Mouse (Mus musculus) heart, embryonic 13.5 days (tissue): ENCODE data around the gene Atp8b5. TPM values are rescaled to one million over a fixed set of nuclear protein-coding genes. Genes with fewer than 3 reads are reported as not detected.

Experiments used
- ATAC-seq: fragments of 200-750 bp; cut with Nextera tagmentation; 2 replicates; pipeline ENCODE4 v1.8.0; 2017; ENCODE audit warnings: moderate TSS enrichment; ENCODE audit not compliant: insufficient number of reproducible peaks, low FRiP score, low TSS enrichment; ENCODE audit errors: extremely low read depth
- H3K27ac ChIP-seq: fragments of 300-500 bp; sonication (generic); replicated peaks from 2 replicates; pipeline ENCODE4 v1.5.1; 2015; ENCODE audit warnings: moderate library complexity, mild to moderate bottlenecking, inconsistent platforms
- H3K27me3 ChIP-seq: fragments of 300-500 bp; sonication (generic); replicated peaks from 2 replicates; pipeline ENCODE4 v1.6.1; 2015; ENCODE audit warnings: mild to moderate bottlenecking, inconsistent platforms
- H3K36me3 ChIP-seq: fragments of 300-500 bp; sonication (generic); 2 replicates; pipeline ENCODE4 v1.6.1; 2015; ENCODE audit warnings: mild to moderate bottlenecking, inconsistent platforms
- H3K4me1 ChIP-seq: fragments of 300-500 bp; sonication (generic); 2 replicates; pipeline ENCODE4 v1.6.1; 2015; ENCODE audit warnings: inconsistent platforms
- H3K4me2 ChIP-seq: fragments of 300-500 bp; sonication (generic); 2 replicates; pipeline ENCODE4 v1.6.1; 2015; ENCODE audit warnings: inconsistent platforms, mild to moderate bottlenecking, moderate library complexity
- H3K4me3 ChIP-seq: fragments of 300-500 bp; sonication (generic); 2 replicates; pipeline ENCODE4 v1.5.1; 2015; ENCODE audit warnings: moderate library complexity, mild to moderate bottlenecking, inconsistent platforms
- H3K9ac ChIP-seq: fragments of 300-500 bp; sonication (generic); 2 replicates; pipeline ENCODE4 v1.6.1; 2015; ENCODE audit warnings: inconsistent platforms, mild to moderate bottlenecking, moderate library complexity
- H3K9me3 ChIP-seq: fragments of 300-500 bp; sonication (generic); 2 replicates; pipeline ENCODE4 v1.6.1; 2016; ENCODE audit warnings: inconsistent platforms
- WGBS: fragments of 180-500 bp; shearing (Covaris S2); methylation state at CpG from one replicate; pipeline ENCODE4 v1.1.7; 2015; ENCODE audit warnings: mixed read lengths; 5-methylcytosine and 5-hydroxymethylcytosine counted together
- polyA plus RNA-seq: library from polyadenylated mRNA; unstranded; fragments of >200 nt; fragmentation: Nextera tagmentation; extraction: Ambion mirVana; gene quantifications from 2 replicates; pipeline ENCODE4 v1.2.1, GENCODE M21; 2015

Atp8b5 gene
- polyA plus RNA-seq, 1 experiment from 2014 or later: 0.08 TPM

DNA sequence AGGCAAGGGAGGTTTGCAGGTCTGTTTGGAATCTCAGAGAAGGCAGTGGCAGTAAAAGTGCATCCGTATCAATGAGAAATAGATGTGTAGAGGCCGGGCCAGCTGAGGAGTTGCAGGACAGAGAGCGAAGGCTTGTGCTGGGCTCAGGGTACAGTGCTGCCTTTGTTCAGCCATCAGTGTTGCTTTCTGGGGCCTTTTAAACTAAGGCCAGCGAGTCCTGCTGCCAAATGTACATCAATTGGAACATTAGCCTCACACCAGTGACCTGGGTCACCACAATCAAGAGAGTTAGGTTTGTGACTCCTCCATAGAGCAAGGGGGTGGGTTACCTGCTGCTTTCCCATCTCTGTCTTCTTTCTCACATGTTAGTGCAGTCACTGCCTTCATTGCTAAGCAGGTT is 131.1 kb downstream of the Atp8b5 start:
- WGBS: 74% methylated on average over 4 of the region's 4 CpGs
- Histone ChIP-seq H3K4me1 (peaks cover 73% of the 10 kb centered on the region), H3K27me3 (no peaks in the 10 kb centered on the region)

DNA sequence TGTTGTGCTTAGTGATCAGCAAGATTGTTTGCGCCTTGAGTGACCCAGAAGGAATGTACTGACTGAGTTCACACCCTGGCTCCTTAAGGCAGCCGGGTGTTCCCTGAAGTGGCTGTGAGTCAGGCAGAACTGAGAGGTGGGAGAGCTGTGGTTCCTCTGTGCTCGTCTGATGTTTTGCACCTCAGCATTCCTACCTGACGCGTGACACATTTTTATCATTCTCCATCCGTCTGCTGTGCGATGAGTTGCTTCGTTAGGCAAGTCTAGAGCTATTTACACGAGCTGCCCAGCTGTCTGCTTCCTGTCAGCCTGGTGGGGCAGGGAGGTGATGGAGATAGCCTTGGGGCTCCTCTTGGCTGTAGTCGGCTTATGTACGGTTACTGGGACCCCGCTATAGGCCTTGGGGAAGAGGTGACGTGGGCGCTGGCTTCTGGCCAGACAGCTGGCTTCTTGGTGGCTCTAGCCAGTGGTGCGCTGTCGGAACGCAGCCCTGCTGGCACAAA is 131.9 kb downstream of the Atp8b5 start:
- Histone ChIP-seq H3K36me3 (no peaks in the 10 kb centered on the region; the same call in 1 of the 2 replicates), H3K27me3 (no peaks in the 10 kb centered on the region), H3K9ac (peak overlapping the region; percentile 71), H3K4me1 (peaks cover 71% of the 10 kb centered on the region), H3K4me3 (peak overlapping the region; percentile 33), H3K9me3 (no peaks in the 10 kb centered on the region), H3K4me2 (peak overlapping the region; percentile 63), H3K27ac (peak overlapping the region; percentile 93)
- 12% methylated on average over 17 of the region's 17 CpGs for WGBS
- ATAC-seq: no peak

More for the DNA sequence above, 131.1 kb downstream of the Atp8b5 start:
- Histone ChIP-seq H3K9ac (peak overlapping the region; percentile 71; the same call in 1 of the 2 replicates), H3K27ac (peak overlapping the region; percentile 93), H3K9me3 (no peaks in the 10 kb centered on the region), H3K36me3 (no peaks in the 10 kb centered on the region), H3K4me3 (no peak overlapping the region), H3K4me2 (no peak overlapping the region)
- no peak for ATAC-seq

DNA sequence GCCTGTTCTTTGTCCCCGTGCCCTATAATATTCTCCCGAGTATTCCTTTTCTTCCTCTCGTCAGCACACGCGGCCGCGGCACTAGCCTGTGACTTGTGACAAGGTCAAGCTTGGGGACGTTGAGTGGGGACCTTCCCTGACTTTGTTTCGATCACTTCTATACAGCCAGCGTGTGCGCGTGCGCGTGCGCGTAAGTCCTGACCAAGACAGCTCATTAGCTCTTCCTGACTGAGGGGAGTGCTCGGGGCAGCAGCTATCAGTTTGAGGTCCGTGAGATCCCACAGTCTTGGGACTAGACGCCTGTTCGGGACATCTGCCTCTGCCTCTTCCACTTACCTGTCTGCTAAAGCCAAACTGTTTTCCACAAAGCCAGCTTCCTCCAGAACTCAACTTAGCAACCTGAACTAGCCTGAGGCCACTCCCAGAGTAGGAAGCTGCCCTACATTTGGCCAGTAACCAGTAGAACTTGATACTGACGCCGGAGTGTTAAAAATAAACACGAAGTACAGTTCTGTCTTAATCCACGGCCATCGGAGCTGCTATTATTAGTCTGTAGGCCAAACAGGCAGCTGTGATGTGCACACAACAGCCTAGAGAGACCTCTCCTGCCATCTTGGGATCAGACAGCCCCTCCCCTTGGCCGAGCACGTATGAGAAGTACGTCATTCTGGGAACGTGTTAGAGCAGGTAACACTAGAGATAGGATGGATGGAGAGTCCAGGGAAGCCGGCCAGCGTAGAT is 132.6 kb downstream of the Atp8b5 start:
- Histone ChIP-seq H3K4me3 (peak overlapping the region; percentile 33), H3K27me3 (no peaks in the 10 kb centered on the region), H3K36me3 (no peaks in the 10 kb centered on the region; the same call in 1 of the 2 replicates), H3K4me1 (peaks cover 64% of the 10 kb centered on the region), H3K4me2 (peak overlapping the region; percentile 63), H3K27ac (peak overlapping the region; percentile 93), H3K9me3 (no peaks in the 10 kb centered on the region), H3K9ac (peak overlapping the region; percentile 71)
- 39% methylated on average over 31 of the region's 31 CpGs for WGBS
- peak; percentile 38; the same call in 1 of the 2 replicates for ATAC-seq

DNA sequence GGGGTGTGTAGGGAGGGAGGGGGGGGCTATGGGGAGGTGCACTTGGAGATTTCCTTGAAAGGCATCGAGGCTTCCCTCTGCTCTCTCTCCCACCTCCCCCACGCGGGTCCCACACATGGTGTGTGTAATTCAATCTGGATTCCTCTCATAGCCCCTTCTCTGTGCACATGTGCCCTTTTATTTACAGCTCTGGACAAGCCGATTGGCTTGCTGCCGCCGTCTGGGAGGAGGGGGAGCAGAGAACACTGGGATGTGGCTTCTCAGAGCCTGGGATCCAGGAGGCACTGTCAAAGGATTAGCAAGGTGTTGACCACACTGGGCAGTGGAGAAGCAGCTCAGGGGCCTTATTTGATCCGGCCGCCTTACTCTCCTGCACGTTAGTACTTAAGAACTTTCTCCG is 134.0 kb downstream of the Atp8b5 start:
- H3K9me3 ChIP-seq: no peaks in the 10 kb centered on the region
- peak overlapping the region; percentile 6; the same call in 1 of the 2 replicates for H3K4me2 ChIP-seq
- H3K27ac ChIP-seq: peak overlapping the region; percentile 93
- no peaks in the 10 kb centered on the region; the same call in 1 of the 2 replicates for H3K36me3 ChIP-seq
- no peak for ATAC-seq
- H3K27me3 ChIP-seq: no peaks in the 10 kb centered on the region
- H3K4me3 ChIP-seq: no peak overlapping the region
- WGBS: 31% methylated on average over 10 of the region's 10 CpGs
- peaks cover 59% of the 10 kb centered on the region for H3K4me1 ChIP-seq
- peak overlapping the region; percentile 55 for H3K9ac ChIP-seq

DNA sequence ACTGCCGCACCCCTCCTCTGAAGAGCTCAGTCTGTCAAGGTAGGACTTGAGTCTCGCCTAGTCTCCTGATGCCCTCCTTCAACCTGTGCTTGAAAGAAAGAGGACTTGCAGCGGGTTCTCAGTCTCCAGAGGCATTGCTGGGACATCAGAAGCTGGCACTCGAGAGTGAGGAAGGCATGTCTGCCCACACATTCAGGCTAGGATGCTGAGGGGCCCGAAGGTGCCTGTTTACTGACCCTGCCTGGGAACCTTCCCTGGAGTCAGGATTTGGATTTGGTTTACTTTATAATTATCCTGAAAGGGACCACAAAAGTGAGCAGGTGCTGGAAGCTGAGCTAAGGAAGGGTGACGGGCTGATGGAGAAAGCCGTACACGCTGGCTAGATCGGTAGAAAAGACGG is 134.5 kb downstream of the Atp8b5 start:
- Histone ChIP-seq H3K9ac (peak overlapping the region; percentile 55), H3K4me1 (peaks cover 61% of the 10 kb centered on the region)

DNA sequence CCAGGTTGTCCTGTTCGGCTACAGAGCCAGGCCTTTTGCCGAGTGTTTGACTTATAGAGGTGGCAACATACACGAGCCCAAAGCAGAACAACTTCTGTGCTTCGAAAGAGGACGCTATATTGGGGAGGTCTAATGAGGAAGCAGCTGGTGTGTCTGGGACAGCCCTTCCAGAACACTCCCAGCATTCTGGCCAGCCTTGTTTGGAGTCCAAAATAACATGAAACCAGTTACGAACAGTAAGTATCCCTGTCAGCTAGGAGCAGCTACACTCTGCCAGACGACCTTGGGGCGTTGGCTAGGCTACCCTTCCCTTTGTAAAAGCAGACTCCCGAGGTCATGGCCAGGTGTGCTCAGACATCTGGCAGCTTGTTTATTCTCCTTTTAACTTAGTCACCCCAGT is 135.3 kb downstream of the Atp8b5 start:
- WGBS: 62% methylated on average over 9 of the region's 9 CpGs
- Histone ChIP-seq H3K4me1 (peaks cover 68% of the 10 kb centered on the region), H3K36me3 (no peaks in the 10 kb centered on the region; the same call in 1 of the 2 replicates), H3K27me3 (no peaks in the 10 kb centered on the region), H3K4me2 (no peak overlapping the region), H3K4me3 (no peak overlapping the region), H3K27ac (0 out of 2 replicates have a peak overlapping the region, but pooled peaks have one; percentile 9), H3K9ac (no peak overlapping the region), H3K9me3 (no peaks in the 10 kb centered on the region)
- ATAC-seq: no peak

More for the DNA sequence above, 134.5 kb downstream of the Atp8b5 start:
- H3K4me3 ChIP-seq: no peak overlapping the region
- no peaks in the 10 kb centered on the region for H3K27me3 ChIP-seq
- peak overlapping the region; percentile 6; the same call in 1 of the 2 replicates for H3K4me2 ChIP-seq
- 84% methylated on average over 10 of the region's 10 CpGs for whole genome bisulfite sequencing
- no peak for ATAC-seq
- peak overlapping the region; percentile 93 for H3K27ac ChIP-seq
- H3K9me3 ChIP-seq: no peaks in the 10 kb centered on the region
- no peaks in the 10 kb centered on the region; the same call in 1 of the 2 replicates for H3K36me3 ChIP-seq

DNA sequence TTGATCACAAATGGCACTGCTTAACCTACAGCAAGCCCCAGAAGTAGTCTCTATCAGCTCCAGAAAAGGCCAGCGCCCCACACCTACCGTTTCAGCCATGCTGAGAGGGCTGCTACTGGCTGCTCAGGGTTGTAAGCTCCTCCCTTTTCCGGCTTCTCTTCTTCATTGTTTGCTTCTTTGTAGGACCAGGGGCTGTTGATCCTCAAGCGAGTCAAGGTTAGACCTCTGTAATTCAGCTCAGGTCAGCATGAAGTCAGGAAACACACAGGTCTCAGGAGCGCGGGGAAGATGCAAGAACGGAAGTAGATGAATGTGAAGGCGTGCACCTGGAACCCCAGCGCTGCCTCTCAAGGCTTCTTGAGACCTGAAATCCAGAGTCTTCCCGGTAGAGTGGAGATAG is 137.7 kb downstream of the Atp8b5 start:
- ATAC-seq: no peak
- Histone ChIP-seq H3K9me3 (no peaks in the 10 kb centered on the region), H3K9ac (no peak overlapping the region), H3K27ac (no peak overlapping the region), H3K36me3 (no peaks in the 10 kb centered on the region; the same call in 1 of the 2 replicates), H3K4me3 (no peak overlapping the region), H3K4me2 (no peak overlapping the region), H3K27me3 (no peaks in the 10 kb centered on the region), H3K4me1 (peaks cover 60% of the 10 kb centered on the region)
- WGBS: 84% methylated on average over 10 of the region's 10 CpGs

DNA sequence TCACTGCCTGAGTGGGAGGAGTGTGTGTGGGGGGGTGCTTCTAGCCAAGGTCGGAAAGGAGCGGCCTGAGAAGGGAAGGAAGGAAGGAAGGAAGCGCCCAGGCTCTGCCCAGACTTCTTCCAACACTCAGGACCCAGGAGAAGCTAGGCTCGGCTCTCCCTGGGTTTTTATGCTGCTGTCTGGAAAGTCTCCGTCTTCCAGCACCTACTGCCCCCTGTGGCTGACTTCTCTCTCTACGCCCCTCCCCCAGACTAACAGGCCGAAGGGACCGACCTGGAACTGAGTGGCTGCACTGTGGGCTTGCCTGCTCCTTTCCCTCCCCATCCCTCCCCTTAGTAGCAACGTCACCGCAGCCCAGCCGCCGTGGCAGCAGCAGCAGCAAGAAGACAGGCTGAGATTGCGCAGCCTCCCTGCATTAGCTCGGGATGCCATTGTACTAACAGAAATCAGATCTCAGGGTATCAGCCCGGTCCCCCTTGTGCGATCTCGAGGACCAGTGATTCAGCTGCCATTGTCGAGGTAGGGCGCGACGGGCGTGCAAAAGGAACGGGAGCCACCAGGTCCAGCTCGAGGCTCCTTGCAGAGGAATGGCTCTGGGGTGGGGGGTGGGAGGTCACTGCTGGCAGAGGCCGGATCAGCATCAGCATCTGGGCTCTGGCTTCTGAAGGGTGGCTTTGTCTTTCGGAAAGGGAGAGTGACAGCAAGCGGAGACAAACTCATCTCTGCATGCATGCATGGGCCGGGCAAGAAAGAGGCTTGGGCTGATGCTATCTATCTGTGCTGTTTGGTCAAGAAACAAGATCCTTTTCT is 139.4 kb downstream of the Atp8b5 start:
- no peaks in the 10 kb centered on the region for H3K27me3 ChIP-seq
- peak overlapping the region; percentile 82 for H3K4me2 ChIP-seq
- H3K9me3 ChIP-seq: no peaks in the 10 kb centered on the region
- peak overlapping the region; percentile 82 for H3K9ac ChIP-seq
- peak overlapping the region; percentile 91 for H3K27ac ChIP-seq
- WGBS: 3% methylated on average over 28 of the region's 28 CpGs
- H3K4me3 ChIP-seq: peak overlapping the region; percentile 64
- H3K36me3 ChIP-seq: no peaks in the 10 kb centered on the region; the same call in 1 of the 2 replicates
- peak; percentile 81 for ATAC-seq
- H3K4me1 ChIP-seq: peaks cover 43% of the 10 kb centered on the region

DNA sequence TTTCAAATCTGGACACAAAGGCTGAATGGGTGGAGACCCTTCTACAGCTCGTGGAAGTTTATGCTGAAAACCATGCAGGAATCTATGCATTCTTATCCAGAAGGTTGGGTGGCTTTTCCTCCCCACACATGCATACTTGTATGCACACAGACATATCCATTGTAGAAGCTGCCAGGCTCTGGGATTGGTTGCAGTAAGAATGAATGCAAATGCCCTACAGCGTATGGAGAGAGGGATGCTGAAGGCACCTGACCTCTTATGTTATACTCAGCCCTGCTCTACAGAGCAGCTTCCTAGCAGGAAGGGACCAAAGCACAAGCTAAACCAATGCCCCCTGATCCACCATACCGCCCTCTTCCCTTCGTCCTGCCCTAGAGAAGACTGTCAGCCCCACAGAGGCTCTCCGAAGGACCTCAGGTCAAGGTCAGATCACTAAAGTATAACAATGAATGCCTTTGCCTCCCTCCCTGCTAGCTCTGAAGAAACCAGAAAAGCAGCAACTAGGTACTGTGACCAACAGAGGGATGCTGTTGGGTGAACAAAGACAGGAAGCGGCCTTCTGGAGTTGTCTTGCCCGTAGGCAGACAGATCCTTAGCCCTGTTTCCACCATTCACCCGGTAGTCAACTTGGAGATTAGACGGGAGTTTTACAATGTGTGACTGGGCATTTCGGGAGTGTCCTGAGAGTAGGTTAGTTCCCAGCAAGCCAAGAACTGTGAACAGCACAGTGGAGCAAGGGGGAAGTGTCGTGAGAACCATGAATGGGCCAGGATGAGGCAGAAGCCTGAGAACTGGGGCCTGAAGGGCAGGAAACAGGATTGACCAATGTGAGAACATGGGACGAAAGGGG is 140.3 kb downstream of the Atp8b5 start:
- Histone ChIP-seq H3K27me3 (no peaks in the 10 kb centered on the region), H3K4me3 (peak overlapping the region; percentile 64), H3K4me2 (peak overlapping the region; percentile 82), H3K9ac (peak overlapping the region; percentile 82), H3K27ac (peak overlapping the region; percentile 91), H3K36me3 (no peaks in the 10 kb centered on the region; the same call in 1 of the 2 replicates), H3K4me1 (peaks cover 34% of the 10 kb centered on the region), H3K9me3 (no peaks in the 10 kb centered on the region)
- ATAC-seq: no peak
- 60% methylated on average over 12 of the region's 12 CpGs for WGBS

DNA sequence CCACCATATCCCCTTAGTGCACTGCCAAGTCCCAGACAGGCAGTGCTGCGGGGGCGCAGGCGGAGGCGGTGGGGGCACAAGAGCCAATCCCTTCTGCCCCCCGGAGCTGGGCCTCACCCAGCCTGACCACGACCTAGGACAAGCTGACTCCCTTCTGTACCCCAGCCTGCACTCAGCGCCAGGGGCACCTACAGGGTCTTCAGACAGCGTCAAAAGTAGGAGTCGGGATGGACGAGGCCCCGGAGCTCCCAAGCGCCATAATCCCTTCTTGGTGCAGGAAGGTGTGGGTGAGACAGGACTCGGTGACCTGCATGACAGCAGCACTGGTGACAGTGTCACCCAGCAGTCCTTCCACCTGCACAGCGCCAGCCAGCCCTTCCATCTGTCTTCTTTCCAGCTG is 147.8 kb downstream of the Atp8b5 start:
- Histone ChIP-seq H3K36me3 (peaks cover 39% of the 10 kb centered on the region), H3K9ac (no peak overlapping the region)
- ATAC-seq: no peak

More for the DNA sequence above, 147.8 kb downstream of the Atp8b5 start:
- Histone ChIP-seq H3K4me3 (no peak overlapping the region), H3K9me3 (no peaks in the 10 kb centered on the region), H3K4me1 (peaks cover 38% of the 10 kb centered on the region), H3K27me3 (no peaks in the 10 kb centered on the region), H3K27ac (no peak overlapping the region), H3K4me2 (no peak overlapping the region)
- WGBS: 83% methylated on average over 14 of the region's 14 CpGs
